Mouse (Mus musculus) G1E (cell line): ENCODE measurements around the gene Stim1.

Experiments used
- CTCF ChIP-seq: IDR thresholded peaks from 2 replicates; pipeline ENCODE4 v1.5.1; 2012; ENCODE audit warnings: low read depth, low read length, inconsistent platforms, mixed read lengths
- GATA1 ChIP-seq: IDR thresholded peaks from 2 replicates; pipeline ENCODE4 v1.6.1; 2012; ENCODE audit warnings: borderline replicate concordance, low read length, inconsistent platforms, mixed read lengths
- POLR2AphosphoS5 ChIP-seq: IDR thresholded peaks from 2 replicates; pipeline ENCODE4 v1.6.1; 2012; ENCODE audit warnings: low read depth, low read length, inconsistent platforms; ENCODE audit not compliant: insufficient replicate concordance

- no peak for TF ChIP-seq CTCF
- no peak for TF ChIP-seq GATA1
- no peak for TF ChIP-seq POLR2AphosphoS5
These were observed 4.9 kb downstream of the Stim1 start for GRCm38 (mm10) chr7:102272422-102272948.
